Comparison of ENCODE assay signal across 8 mouse cellular contexts in genomic region chr14:115070534-115070933, GRCm38 (mm10). TPM values are rescaled to one million over a fixed set of nuclear protein-coding genes. Genes with fewer than 3 reads are reported as not detected.
DNase-seq lines count a peak whose midpoint lies in the region; ATAC-seq and TF ChIP-seq lines count a peak whose summit lies in the region.
"Had no signal": no experiment of that assay in that cellular context is flagged by ENCODE, and none has a peak within 500 bp of the region (broad histone marks: within the 10 kb centered on the region; RNA-seq: fewer than 3 reads in every experiment).

No protein-coding gene starts in this region.

- peak; percentile 60; the same call in 1 of the 2 replicates for ATAC-seq in neural tube, embryonic 11.5 days (ENCODE audit: insufficient read depth, low FRiP score, low TSS enrichment)
- ATAC-seq in hindbrain, embryonic 14.5 days (ENCODE audit: low FRiP score): peak; percentile 82; the same call in 1 of the 2 replicates
- ATAC-seq in activated CD4-positive, CD25-positive, alpha-beta regulatory T cell, adult 4 months: no peak

- peak; percentile 55 for DNase-seq in neural tube, embryonic 11.5 days (ENCODE audit: low spot score)
- no peak for DNase-seq in neural tube, embryonic 10.5 days (ENCODE audit: extremely low spot score, low spot score)
- DNase-seq in hindbrain, embryonic 14.5 days (ENCODE audit: low spot score): peak; percentile 72
- DNase-seq in left cerebral cortex, postnatal 25 days (ENCODE audit: low spot score in 2 of 2): peak; percentile 68 to 78
- DNase-seq in right cerebral cortex, adult 2 months (ENCODE audit: low spot score in 2 of 2): peak; percentile 70 to 78
- DNase-seq: liver, embryonic 13.5 days had no signal

- no peaks in the 10 kb centered on the region for H3K36me3 ChIP-seq in neural tube, embryonic 11.5 days (ENCODE audit: control insufficient read depth, insufficient read depth, low read length)
- H3K36me3 ChIP-seq in hindbrain, embryonic 14.5 days (replicated peaks; ENCODE audit: control insufficient read depth, insufficient read depth): no peaks in the 10 kb centered on the region
- H3K36me3 ChIP-seq: liver, embryonic 13.5 days had no signal

- H3K4me2 ChIP-seq in neural tube, embryonic 11.5 days (ENCODE audit: low read depth): no peak overlapping the region
- H3K4me2 ChIP-seq in hindbrain, embryonic 14.5 days (replicated peaks): no peak overlapping the region
- H3K4me2 ChIP-seq: liver, embryonic 13.5 days had no signal

- TF ChIP-seq CTCF in cortical plate, adult 2 months (IDR thresholded peaks at IDR 0.05; ENCODE audit: extremely low read depth, insufficient read depth, low read length): peak; percentile 92

- 48% methylated on average over 6 of the region's 6 CpGs for WGBS in neural tube, embryonic 11.5 days
- 36% methylated on average over 6 of the region's 6 CpGs for WGBS in hindbrain, embryonic 14.5 days

- no peaks in the 10 kb centered on the region for H3K9me3 ChIP-seq in neural tube, embryonic 11.5 days (ENCODE audit: control insufficient read depth, low read length)
- H3K9me3 ChIP-seq in hindbrain, embryonic 14.5 days (ENCODE audit: control insufficient read depth, low read length): no peaks in the 10 kb centered on the region
- H3K9me3 ChIP-seq: liver, embryonic 13.5 days had no signal

- no peak overlapping the region for H3K4me3 ChIP-seq in neural tube, embryonic 11.5 days (ENCODE audit: low read depth, low read length)
- no peak overlapping the region; the same call in 1 of the 2 replicates for H3K4me3 ChIP-seq in cortical plate, adult 2 months (ENCODE audit: insufficient read depth, low read length)
- H3K4me3 ChIP-seq in hindbrain, embryonic 14.5 days (replicated peaks; ENCODE audit: low read length): no peak overlapping the region
- H3K4me3 ChIP-seq: liver, embryonic 13.5 days had no signal

- intact Hi-C loops in left cerebral cortex, postnatal 25 days (cut with DNase I): loop anchor here (1.0 to 2.0 kb wide), 2 partner anchors 323 to 380 kb away; no protein-coding TSS in a partner anchor

- H3K9ac ChIP-seq in neural tube, embryonic 11.5 days (ENCODE audit: low read length): no peak overlapping the region
- no peak overlapping the region for H3K9ac ChIP-seq in hindbrain, embryonic 14.5 days
- H3K9ac ChIP-seq: liver, embryonic 13.5 days had no signal

- H3K27me3 ChIP-seq in neural tube, embryonic 11.5 days (ENCODE audit: control insufficient read depth, insufficient read depth, low read length): no peaks in the 10 kb centered on the region
- 0 out of 2 replicates have a peak, but pooled peaks cover 3% of the 10 kb centered on the region for H3K27me3 ChIP-seq in hindbrain, embryonic 14.5 days (ENCODE audit: control insufficient read depth, insufficient read depth, low read length)
- H3K27me3 ChIP-seq: liver, embryonic 13.5 days had no signal

- TF ChIP-seq POLR2A in cortical plate, adult 2 months (IDR thresholded peaks at IDR 0.05; ENCODE audit: extremely low read depth, insufficient read depth, low read length): no peak

- H3K4me1 ChIP-seq in neural tube, embryonic 11.5 days (ENCODE audit: control insufficient read depth, insufficient read depth, low read length): no peaks in the 10 kb centered on the region
- H3K4me1 ChIP-seq in cortical plate, adult 2 months (ENCODE audit: control insufficient read depth, insufficient read depth, low read length): no peaks in the 10 kb centered on the region
- 0 out of 2 replicates have a peak, but pooled peaks cover 4% of the 10 kb centered on the region for H3K4me1 ChIP-seq in hindbrain, embryonic 14.5 days (replicated peaks; ENCODE audit: control insufficient read depth, insufficient read depth, low read length)
- H3K4me1 ChIP-seq: liver, embryonic 13.5 days had no signal

- no peak overlapping the region for H3K27ac ChIP-seq in neural tube, embryonic 11.5 days (ENCODE audit: low read depth, low read length)
- H3K27ac ChIP-seq in cortical plate, adult 2 months (ENCODE audit: insufficient read depth, low read length): no peak overlapping the region
- H3K27ac ChIP-seq in hindbrain, embryonic 14.5 days: no peak overlapping the region
- H3K27ac ChIP-seq: liver, embryonic 13.5 days had no signal

RNA-seq across cellular contexts. Expression of gene Gpc5, which starts 21.5 kb away (rescaled TPM):
- 0.20 and 0.34 TPM in 2 replicates for polyA plus RNA-seq in neural tube, embryonic 11.5 days (2014; fragmentation: Nextera tagmentation; extraction: Ambion mirVana)
- polyA plus RNA-seq in cortical plate, adult 2 months (2012; rRNA removed): 48.8 and 49.6 TPM in 2 replicates
- polyA plus RNA-seq in hindbrain, embryonic 14.5 days (2014; fragmentation: Nextera tagmentation; extraction: Ambion mirVana): 11.9 and 12.3 TPM in 2 replicates
- total RNA-seq in left cerebral cortex, postnatal 25 days (2021): 10 to 100 TPM; 31.0 to 35.0 TPM
- not detected for polyA plus RNA-seq in activated CD4-positive, CD25-positive, alpha-beta regulatory T cell, adult 4 months (2017; shearing (Covaris generic))
